ENCODE assay signal across 7 mouse cellular contexts in genomic region chr7:43464864-43465343, GRCm38 (mm10). TPM values are rescaled to one million over a fixed set of nuclear protein-coding genes. Genes with fewer than 3 reads are reported as not detected.
DNase-seq lines count a peak whose midpoint lies in the region; ATAC-seq and TF ChIP-seq lines count a peak whose summit lies in the region.

No protein-coding gene starts in this region.

- TF ChIP-seq CTCF in thymus, adult 2 months (IDR thresholded peaks at IDR 0.05; ENCODE audit: borderline replicate concordance, control insufficient read depth, extremely low read depth, insufficient read depth, low read length, poor library complexity): no peak
- no peak; the same call in 1 of the 2 replicates for TF ChIP-seq CTCF in kidney, postnatal 0 days (IDR thresholded peaks at IDR 0.05; ENCODE audit: low read depth)

- ATAC-seq in embryonic facial prominence, embryonic 15.5 days (ENCODE audit: insufficient number of reproducible peaks, low FRiP score, low TSS enrichment, low read depth): no peak
- no peak; the same call in 1 of the 2 replicates for ATAC-seq in kidney, postnatal 0 days (replicated peaks; ENCODE audit: low FRiP score, low read depth)
- ATAC-seq in midbrain, embryonic 13.5 days: peak; percentile 79

- peak overlapping the region; percentile 43 for H3K4me3 ChIP-seq in thymus, adult 2 months (ENCODE audit: control insufficient read depth, insufficient read depth, low read length)
- peak overlapping the region; percentile 54 for H3K4me3 ChIP-seq in embryonic facial prominence, embryonic 15.5 days (replicated peaks)
- H3K4me3 ChIP-seq in kidney, postnatal 0 days (replicated peaks; ENCODE audit: low read depth, low read length): peak overlapping the region; percentile 35
- peak overlapping the region; percentile 49 for H3K4me3 ChIP-seq in midbrain, embryonic 13.5 days (replicated peaks)

- no peak overlapping the region for H3K27ac ChIP-seq in thymus, adult 2 months (ENCODE audit: control insufficient read depth, insufficient read depth, low read length)
- no peak overlapping the region for H3K27ac ChIP-seq in embryonic facial prominence, embryonic 15.5 days (replicated peaks)
- H3K27ac ChIP-seq in kidney, postnatal 0 days: no peak overlapping the region
- no peak overlapping the region for H3K27ac ChIP-seq in midbrain, embryonic 13.5 days

- no peaks in the 10 kb centered on the region for H3K9me3 ChIP-seq in embryonic facial prominence, embryonic 15.5 days (replicated peaks)
- no peaks in the 10 kb centered on the region for H3K9me3 ChIP-seq in kidney, postnatal 0 days (replicated peaks; ENCODE audit: low read length)
- no peaks in the 10 kb centered on the region for H3K9me3 ChIP-seq in midbrain, embryonic 13.5 days

- H3K4me2 ChIP-seq in embryonic facial prominence, embryonic 15.5 days (replicated peaks): peak overlapping the region; percentile 97
- peak overlapping the region; percentile 60 for H3K4me2 ChIP-seq in kidney, postnatal 0 days (ENCODE audit: low read length)
- peak overlapping the region; percentile 76 for H3K4me2 ChIP-seq in midbrain, embryonic 13.5 days (replicated peaks)

- H3K4me1 ChIP-seq in thymus, adult 2 months (replicated peaks; ENCODE audit: control insufficient read depth, insufficient read depth, low read length): peaks cover 19% of the 10 kb centered on the region
- H3K4me1 ChIP-seq in embryonic facial prominence, embryonic 15.5 days: peaks cover 14% of the 10 kb centered on the region
- H3K4me1 ChIP-seq in kidney, postnatal 0 days (replicated peaks; ENCODE audit: insufficient read depth, low read length): 0 out of 2 replicates have a peak, but pooled peaks cover 4% of the 10 kb centered on the region
- peaks cover 18% of the 10 kb centered on the region for H3K4me1 ChIP-seq in midbrain, embryonic 13.5 days (replicated peaks)

- peak overlapping the region; percentile 35 for H3K9ac ChIP-seq in embryonic facial prominence, embryonic 15.5 days
- H3K9ac ChIP-seq in kidney, postnatal 0 days (ENCODE audit: low read depth, low read length): peak overlapping the region; percentile 5; the same call in 1 of the 2 replicates
- H3K9ac ChIP-seq in midbrain, embryonic 13.5 days (replicated peaks): peak overlapping the region; percentile 64

- no peaks in the 10 kb centered on the region; the same call in 1 of the 2 replicates for H3K27me3 ChIP-seq in thymus, adult 2 months (ENCODE audit: control insufficient read depth, insufficient read depth, low read length)
- H3K27me3 ChIP-seq in embryonic facial prominence, embryonic 15.5 days: 0 out of 2 replicates have a peak, but pooled peaks cover 9% of the 10 kb centered on the region
- H3K27me3 ChIP-seq in kidney, postnatal 0 days (ENCODE audit: insufficient read depth, low read length): no peaks in the 10 kb centered on the region
- peaks cover 24% of the 10 kb centered on the region for H3K27me3 ChIP-seq in midbrain, embryonic 13.5 days

- WGBS in thymus, adult 2 months: 11% methylated on average over 35 of the region's 35 CpGs
- WGBS in embryonic facial prominence, embryonic 15.5 days: 6% methylated on average over 35 of the region's 35 CpGs
- WGBS in kidney, postnatal 0 days: 6% methylated on average over 35 of the region's 35 CpGs
- WGBS in midbrain, embryonic 13.5 days: 5% methylated on average over 35 of the region's 35 CpGs

- H3K36me3 ChIP-seq in thymus, adult 2 months (ENCODE audit: control insufficient read depth, insufficient read depth, low read length): no peaks in the 10 kb centered on the region
- H3K36me3 ChIP-seq in embryonic facial prominence, embryonic 15.5 days: no peaks in the 10 kb centered on the region
- H3K36me3 ChIP-seq in kidney, postnatal 0 days (ENCODE audit: insufficient read depth, low read length): no peaks in the 10 kb centered on the region
- H3K36me3 ChIP-seq in midbrain, embryonic 13.5 days: no peaks in the 10 kb centered on the region

- no peak for TF ChIP-seq POLR2A in thymus, adult 2 months (IDR thresholded peaks at IDR 0.05; ENCODE audit: control insufficient read depth, extremely low read depth, insufficient read depth, low read length, poor library complexity)

- DNase-seq in thymus, adult 2 months: no peak
- DNase-seq in thymus, postnatal 10 days (ENCODE audit: low spot score in 2 of 2): no peak
- DNase-seq in kidney, postnatal 0 days (ENCODE audit: low spot score): no peak
- DNase-seq in Muller cell, postnatal 12 days (ENCODE audit: inconsistent ontology term): no peak
- no peak for DNase-seq in thymus, adult 18-20 months

RNA-seq across cellular contexts. Expression of gene Vsig10l, which starts 2.0 kb away (rescaled TPM):
- polyA plus RNA-seq in thymus, adult 2 months (2012; rRNA removed): 2.7 and 3.8 TPM in 2 replicates
- 13.6 and 15.3 TPM in 2 replicates for polyA plus RNA-seq in embryonic facial prominence, embryonic 15.5 days (2015; fragmentation: Nextera tagmentation; extraction: Ambion mirVana)
- 4.7 and 6.7 TPM in 2 replicates for polyA plus RNA-seq in kidney, postnatal 0 days (2015; fragmentation: Nextera tagmentation; extraction: Ambion mirVana)
- polyA plus RNA-seq in midbrain, embryonic 13.5 days (2015; fragmentation: Nextera tagmentation; extraction: Ambion mirVana): 7.8 and 10.3 TPM in 2 replicates

RNA-seq across cellular contexts. Expression of gene Gm45233, which starts 21.0 kb away (rescaled TPM):
- polyA plus RNA-seq in thymus, adult 2 months (2012; rRNA removed): 0.59 and 1.8 TPM in 2 replicates
- 0.26 and 0.94 TPM in 2 replicates for polyA plus RNA-seq in embryonic facial prominence, embryonic 15.5 days (2015; fragmentation: Nextera tagmentation; extraction: Ambion mirVana)
- 0.24 and 0.29 TPM in 2 replicates for polyA plus RNA-seq in kidney, postnatal 0 days (2015; fragmentation: Nextera tagmentation; extraction: Ambion mirVana)
- 0.48 TPM in 1 of 2 replicates, not detected in the other for polyA plus RNA-seq in midbrain, embryonic 13.5 days (2015; fragmentation: Nextera tagmentation; extraction: Ambion mirVana)

RNA-seq across cellular contexts. Expression of gene Etfb, which starts 21.0 kb away (rescaled TPM):
- 61.4 and 79.7 TPM in 2 replicates for polyA plus RNA-seq in thymus, adult 2 months (2012; rRNA removed)
- polyA plus RNA-seq in embryonic facial prominence, embryonic 15.5 days (2015; fragmentation: Nextera tagmentation; extraction: Ambion mirVana): 258 and 284 TPM in 2 replicates
- 575 and 604 TPM in 2 replicates for polyA plus RNA-seq in kidney, postnatal 0 days (2015; fragmentation: Nextera tagmentation; extraction: Ambion mirVana)
- polyA plus RNA-seq in midbrain, embryonic 13.5 days (2015; fragmentation: Nextera tagmentation; extraction: Ambion mirVana): 142 TPM in 2 replicates

RNA-seq across cellular contexts. Expression of gene Cldnd2, which starts 24.3 kb away (rescaled TPM):
- polyA plus RNA-seq in thymus, adult 2 months (2012; rRNA removed): not detected in 2 replicates
- not detected in 2 replicates for polyA plus RNA-seq in embryonic facial prominence, embryonic 15.5 days (2015; fragmentation: Nextera tagmentation; extraction: Ambion mirVana)
- polyA plus RNA-seq in kidney, postnatal 0 days (2015; fragmentation: Nextera tagmentation; extraction: Ambion mirVana): 0.18 TPM in 1 of 2 replicates, not detected in the other
- not detected in 2 replicates for polyA plus RNA-seq in midbrain, embryonic 13.5 days (2015; fragmentation: Nextera tagmentation; extraction: Ambion mirVana)

RNA-seq across cellular contexts. Expression of gene Iglon5, which starts 25.0 kb away (rescaled TPM):
- 1.1 and 1.2 TPM in 2 replicates for polyA plus RNA-seq in thymus, adult 2 months (2012; rRNA removed)
- 1.1 and 1.5 TPM in 2 replicates for polyA plus RNA-seq in embryonic facial prominence, embryonic 15.5 days (2015; fragmentation: Nextera tagmentation; extraction: Ambion mirVana)
- polyA plus RNA-seq in kidney, postnatal 0 days (2015; fragmentation: Nextera tagmentation; extraction: Ambion mirVana): 0.25 and 0.29 TPM in 2 replicates
- polyA plus RNA-seq in midbrain, embryonic 13.5 days (2015; fragmentation: Nextera tagmentation; extraction: Ambion mirVana): 6.3 and 7.5 TPM in 2 replicates

Comparison
In these comparisons a context has a peak if more than half of its experiments do, and no peak if none do; other contexts are left out.
1. H3K9ac ChIP-seq: peak in every context shown above with its lines; median percentile 64 in midbrain, embryonic 13.5 days; 35 in embryonic facial prominence, embryonic 15.5 days; 5 in kidney, postnatal 0 days.